Mouse (Mus musculus) C2C12 (cell line): ENCODE data around the gene Gm21974. TPM values are rescaled to one million over a fixed set of nuclear protein-coding genes. Genes with fewer than 3 reads are reported as not detected.

ENCODE experiments used
- H3K27me3 ChIP-seq: one replicate; pipeline ENCODE4 v1.6.1; 2011; ENCODE audit not compliant: control insufficient read depth, insufficient read depth, insufficient read length
- H3K36me3 ChIP-seq: one replicate; pipeline ENCODE4 v1.6.1; 2011; ENCODE audit not compliant: control insufficient read depth, insufficient read depth
- H3K4me3 ChIP-seq: one replicate; pipeline ENCODE4 v1.5.1; 2011; ENCODE audit warnings: mild to moderate bottlenecking, control low read depth; ENCODE audit not compliant: poor library complexity, insufficient read depth, severe bottlenecking
- H3K79me2 ChIP-seq: one replicate; pipeline ENCODE4 v1.6.1; 2011; ENCODE audit not compliant: control insufficient read depth, insufficient read depth
- H3K79me3 ChIP-seq: one replicate; pipeline ENCODE4 v1.6.1; 2011; ENCODE audit warnings: low read depth, control low read depth
- H3ac ChIP-seq: one replicate; pipeline ENCODE3; 2011; ENCODE audit warnings: low read depth; ENCODE audit not compliant: control insufficient read depth, insufficient read length
- CEBPB ChIP-seq: IDR thresholded peaks from one replicate; pipeline ENCODE4 v1.6.1; 2011; ENCODE audit warnings: low read depth, mild to moderate bottlenecking, control low read depth, moderate library complexity
- CTCF ChIP-seq: IDR thresholded peaks from one replicate; pipeline ENCODE4 v1.5.1; 2011; ENCODE audit not compliant: control insufficient read depth, insufficient read depth, insufficient read length
- FOSL1 ChIP-seq: IDR thresholded peaks from one replicate; pipeline ENCODE4 v1.8.0; 2011; ENCODE audit warnings: mild to moderate bottlenecking, low read length; ENCODE audit not compliant: poor library complexity, insufficient read depth, severe bottlenecking
- MAX ChIP-seq: IDR thresholded peaks from one replicate; pipeline ENCODE4 v1.6.1; 2011; ENCODE audit warnings: mild to moderate bottlenecking, control low read depth
- MYOD1 ChIP-seq: IDR thresholded peaks from one replicate; pipeline ENCODE4 v1.6.1; 2011; ENCODE audit warnings: low read depth; ENCODE audit not compliant: control insufficient read depth, insufficient read length
- MYOG ChIP-seq: IDR thresholded peaks from one replicate; pipeline ENCODE4 v1.6.1; 2011; ENCODE audit not compliant: control insufficient read depth, insufficient read length; ENCODE audit errors: extremely low read depth
- USF1 ChIP-seq: IDR thresholded peaks from one replicate; pipeline ENCODE4 v1.6.1; 2011; ENCODE audit warnings: low read depth, mild to moderate bottlenecking, control low read depth, moderate library complexity
- polyA plus RNA-seq: library from polyadenylated mRNA; unstranded; fragments of >200 nt; fragmentation: generic; extraction: Trizol; gene quantifications from one replicate; pipeline ENCODE4 v1.2.1, GENCODE M21; 2012; ENCODE audit warnings: missing spikeins

The Gm21974 gene
- polyA plus RNA-seq, 1 experiment: not detected

GRCm38 (mm10) chr7:127912190-127912871, 17.1 kb upstream of the Gm21974 start, which contains the start of gene Kat8:
Kat8 (plus strand) TSS chr7:127912516.
- Histone ChIP-seq H3K27me3 (no peaks in the 10 kb centered on the region), H3K36me3 (peaks cover 21% of the 10 kb centered on the region), H3K79me2 (peaks cover 7% of the 10 kb centered on the region), H3K79me3 (no peaks in the 10 kb centered on the region), H3K4me3 (peak within 1 kb of the TSS; percentile 61), H3ac (peak within 1 kb of the TSS; percentile 73)
- no peak for TF ChIP-seq MAX
- TF ChIP-seq MYOD1: no peak
- no peak for TF ChIP-seq MYOG
- TF ChIP-seq CEBPB: no peak
- TF ChIP-seq CTCF: no peak
- TF ChIP-seq FOSL1: no peak
- no peak for TF ChIP-seq USF1

GRCm38 (mm10) chr7:127908656-127909055, 13.4 kb upstream of the Gm21974 start:
- TF ChIP-seq CTCF (no peak), MAX (no peak), MYOD1 (no peak), FOSL1 (no peak), MYOG (no peak), USF1 (no peak), CEBPB (no peak)
- no peaks in the 10 kb centered on the region for H3K27me3 ChIP-seq
- peaks cover 17% of the 10 kb centered on the region for H3K79me2 ChIP-seq
- peaks cover 2% of the 10 kb centered on the region for H3K79me3 ChIP-seq
- H3ac ChIP-seq: no peak overlapping the region
- H3K4me3 ChIP-seq: no peak overlapping the region
- peaks cover 31% of the 10 kb centered on the region for H3K36me3 ChIP-seq

- Histone ChIP-seq H3K79me2 (peaks cover 13% of the 10 kb centered on the region), H3K4me3 (no peak overlapping the region), H3K36me3 (peaks cover 31% of the 10 kb centered on the region), H3K79me3 (peaks cover 2% of the 10 kb centered on the region), H3ac (no peak overlapping the region), H3K27me3 (no peaks in the 10 kb centered on the region)
- no peak for TF ChIP-seq CEBPB
- no peak for TF ChIP-seq CTCF
- no peak for TF ChIP-seq USF1
- TF ChIP-seq FOSL1: no peak
- no peak for TF ChIP-seq MYOD1
- no peak for TF ChIP-seq MYOG
- TF ChIP-seq MAX: no peak
Measured at GRCm38 (mm10) chr7:127907939-127908338, 12.7 kb upstream of the Gm21974 start.

GRCm38 (mm10) chr7:127903971-127904796, 8.9 kb upstream of the Gm21974 start, which contains the start of gene Bckdk:
Bckdk (plus strand) TSS chr7:127904082.
- Histone ChIP-seq H3K36me3 (peaks cover 30% of the 10 kb centered on the region), H3ac (peak within 1 kb of the TSS; percentile 76), H3K27me3 (peaks cover 7% of the 10 kb centered on the region), H3K4me3 (peak within 1 kb of the TSS; percentile 85), H3K79me3 (peaks cover 2% of the 10 kb centered on the region), H3K79me2 (peaks cover 10% of the 10 kb centered on the region)
- TF ChIP-seq FOSL1: no peak
- no peak for TF ChIP-seq CTCF
- TF ChIP-seq USF1: no peak
- no peak for TF ChIP-seq MYOG
- no peak for TF ChIP-seq MYOD1
- no peak for TF ChIP-seq CEBPB
- TF ChIP-seq MAX: no peak

- Histone ChIP-seq H3K79me2 (peaks cover 10% of the 10 kb centered on the region), H3ac (no peak overlapping the region), H3K27me3 (peaks cover 9% of the 10 kb centered on the region), H3K4me3 (no peak overlapping the region), H3K36me3 (peaks cover 15% of the 10 kb centered on the region), H3K79me3 (peaks cover 2% of the 10 kb centered on the region)
- TF ChIP-seq CEBPB (no peak), MAX (no peak), MYOG (no peak), MYOD1 (no peak), USF1 (no peak), FOSL1 (no peak), CTCF (no peak)
Measured at GRCm38 (mm10) chr7:127901772-127902171, 6.5 kb upstream of the Gm21974 start.
